Mouse (Mus musculus) v-Abl transformed pro-B cells (cell line): Measurements from ENCODE around the gene Slc16a6.

Source experiments
- in situ Hi-C, 2 experiments: fragments of 400-800 bp; cut with MboI; formaldehyde crosslinking; loops; one replicate each; pipeline ENCODE4 v1.15.1; 2025; ENCODE audit not compliant: unreplicated experiment in 2 of 2

The Slc16a6 gene

GRCm38 (mm10) chr11:109487991-109488684 lies 14.7 kb upstream of the Slc16a6 start:
- in situ Hi-C loops, result no loop called here

GRCm38 (mm10) chr11:109487111-109487510 lies 13.7 kb upstream of the Slc16a6 start:
- in situ Hi-C loops, result no loop called here

- in situ Hi-C loops, result no loop called here
Observed at GRCm38 (mm10) chr11:109485398-109486045, 12.1 kb upstream of the Slc16a6 start.

GRCm38 (mm10) chr11:109480440-109480839 lies 7.0 kb upstream of the Slc16a6 start:
- in situ Hi-C loops, result no loop called here

GRCm38 (mm10) chr11:109479575-109480285 lies 6.3 kb upstream of the Slc16a6 start:
- in situ Hi-C loops, result no loop called here

GRCm38 (mm10) chr11:109477606-109478380 lies 4.4 kb upstream of the Slc16a6 start:
- in situ Hi-C loops, result no loop called here

- in situ Hi-C loops, result no loop called here
Observed at GRCm38 (mm10) chr11:109476653-109477052, 3.3 kb upstream of the Slc16a6 start.

GRCm38 (mm10) chr11:109476241-109476640 lies 2.8 kb upstream of the Slc16a6 start:
- in situ Hi-C loops, result no loop called here

- in situ Hi-C loops, result no loop called here
Observed at GRCm38 (mm10) chr11:109475717-109476116, 2.3 kb upstream of the Slc16a6 start.

GRCm38 (mm10) chr11:109474836-109475235 lies 1.4 kb upstream of the Slc16a6 start:
- in situ Hi-C loops, result no loop called here

- in situ Hi-C loops, result no loop called here
Observed at GRCm38 (mm10) chr11:109474086-109474742, 816 bp upstream of the Slc16a6 start.

- in situ Hi-C loops, result no loop called here
Observed at GRCm38 (mm10) chr11:109472821-109473170, 602 bp downstream of the Slc16a6 start.

GRCm38 (mm10) chr11:109472171-109472691 lies 1.2 kb downstream of the Slc16a6 start:
- in situ Hi-C loops, result no loop called here

- in situ Hi-C loops, result no loop called here
Observed at GRCm38 (mm10) chr11:109470921-109471861, 2.2 kb downstream of the Slc16a6 start.

- in situ Hi-C loops, result no loop called here
Observed at GRCm38 (mm10) chr11:109470170-109470569, 3.2 kb downstream of the Slc16a6 start.

GRCm38 (mm10) chr11:109468133-109468532 lies 5.3 kb downstream of the Slc16a6 start:
- in situ Hi-C loops, result no loop called here

- in situ Hi-C loops, result no loop called here
Observed at GRCm38 (mm10) chr11:109466987-109467386, 6.4 kb downstream of the Slc16a6 start.

- in situ Hi-C loops, result no loop called here
Observed at GRCm38 (mm10) chr11:109465068-109465467, 8.3 kb downstream of the Slc16a6 start.

- in situ Hi-C loops, result no loop called here
Observed at GRCm38 (mm10) chr11:109460586-109460985, 12.8 kb downstream of the Slc16a6 start.
